ENCODE assay signal across 8 mouse cellular contexts in genomic region chr7:73374727-73375126, GRCm38 (mm10). TPM values are rescaled to one million over a fixed set of nuclear protein-coding genes. Genes with fewer than 3 reads are reported as not detected.
A peak's percentile ranks its signal among the peaks of the same experiment; 100 is the strongest.
DNase-seq lines count a peak whose midpoint lies in the region; ATAC-seq and TF ChIP-seq lines count a peak whose summit lies in the region.

No protein-coding gene starts in this region.

- peak; percentile 67 to 69 for DNase-seq in cerebellum, postnatal 14 days
- no peak for DNase-seq in cerebellum, adult 11 months
- peak; percentile 19 for DNase-seq in Muller cell, postnatal 12 days (ENCODE audit: inconsistent ontology term)
- peak; percentile 87 for DNase-seq in gastrocnemius, adult 2 months
- peak; percentile 64 for DNase-seq in intestine, embryonic 14.5 days (ENCODE audit: low spot score)
- peak; percentile 75 for DNase-seq in mesoderm, embryonic 11.5 days (ENCODE audit: low read depth, low spot score)
- peak; percentile 27 for DNase-seq in yolk sac, embryonic 10.5 days (ENCODE audit: low spot score)
- DNase-seq in urinary bladder, postnatal 10 days (ENCODE audit: low spot score) = no peak

- peaks cover 25% of the 10 kb centered on the region for H3K4me1 ChIP-seq in intestine, embryonic 14.5 days (replicated peaks; ENCODE audit: control insufficient read depth, insufficient read depth, low read length)

- no peaks in the 10 kb centered on the region for H3K36me3 ChIP-seq in intestine, embryonic 14.5 days (ENCODE audit: control insufficient read depth, insufficient read depth, low read length)

- H3K27ac ChIP-seq in gastrocnemius, adult 2 months = peak overlapping the region; percentile 96
- no peak overlapping the region for H3K27ac ChIP-seq in intestine, embryonic 14.5 days (ENCODE audit: low read depth)

- no peaks in the 10 kb centered on the region for H3K9me3 ChIP-seq in intestine, embryonic 14.5 days (ENCODE audit: control insufficient read depth, low read length)

- intact Hi-C loops in gastrocnemius, adult 2 months (cut with DNase I) = loop anchor here (5.0 to 10.0 kb wide), 2 partner anchors 340 to 972 kb away; no protein-coding TSS in a partner anchor

- WGBS in intestine, embryonic 14.5 days = 4% methylated on average over 14 of the region's 14 CpGs

- H3K4me2 ChIP-seq in intestine, embryonic 14.5 days (ENCODE audit: low read length) = peak overlapping the region; percentile 98

- H3K9ac ChIP-seq in intestine, embryonic 14.5 days (ENCODE audit: low read length) = peak overlapping the region; percentile 51

- ATAC-seq in intestine, embryonic 14.5 days (replicated peaks; ENCODE audit: low FRiP score, low TSS enrichment, low read depth) = peak; percentile 22; the same call in 1 of the 2 replicates

- no peak for TF ChIP-seq CTCF in gastrocnemius, adult 2 months (IDR thresholded peaks at IDR 0.05)

- peaks cover 24% of the 10 kb centered on the region for H3K27me3 ChIP-seq in intestine, embryonic 14.5 days (replicated peaks; ENCODE audit: control insufficient read depth, insufficient read depth, low read length)

- peak overlapping the region; percentile 95 for H3K4me3 ChIP-seq in gastrocnemius, adult 2 months
- H3K4me3 ChIP-seq in intestine, embryonic 14.5 days (ENCODE audit: low read depth, low read length) = peak overlapping the region; percentile 67

RNA-seq across cellular contexts. Expression of gene Rgma, which starts 0.6 kb away (rescaled TPM):
- 10 to 100 TPM; 46.1 to 52.4 TPM for total RNA-seq in gastrocnemius, adult 2 months (2021)
- polyA plus RNA-seq in intestine, embryonic 14.5 days (2014; fragmentation: Nextera tagmentation; extraction: Ambion mirVana) = 11.5 and 12.1 TPM in 2 replicates

Comparison
In these comparisons a context has a peak if more than half of its experiments do, and no peak if none do; other contexts are left out.
1. DNase-seq: peak in cerebellum, postnatal 14 days (2 of 2), Muller cell, postnatal 12 days (single experiment), gastrocnemius, adult 2 months (single experiment), intestine, embryonic 14.5 days (single experiment), mesoderm, embryonic 11.5 days (single experiment) and yolk sac, embryonic 10.5 days (single experiment); none in cerebellum, adult 11 months (single experiment) and urinary bladder, postnatal 10 days (single experiment).